Mouse (Mus musculus): ENCODE results near the gene Car6. TPM values are rescaled to one million over a fixed set of nuclear protein-coding genes. Genes with fewer than 3 reads are reported as not detected.

Gene Car6
- total and polyA plus RNA-seq, 2 experiments from 2014 or later = not detected

- Histone ChIP-seq H3K4me3 (ENCODE audit: low read depth, low read length) (peak overlapping the region; percentile 21), H3K4me2 (ENCODE audit: low read depth) (peak overlapping the region; percentile 41), H3K9ac (peak overlapping the region; percentile 35), H3K27me3 (ENCODE audit: insufficient read depth, low read length) (no peaks in the 10 kb centered on the region), H3K27ac (ENCODE audit: low read depth, low read length) (no peak overlapping the region), H3K9me3 (ENCODE audit: low read length) (no peaks in the 10 kb centered on the region), H3K4me1 (ENCODE audit: insufficient read depth) (no peaks in the 10 kb centered on the region), H3K36me3 (ENCODE audit: insufficient read depth) (no peaks in the 10 kb centered on the region)
- TF ChIP-seq CTCF (IDR thresholded peaks at IDR 0.05; ENCODE audit: low read depth) = no peak
- ATAC-seq (peak; percentile 89), DNase-seq (peak; percentile 85)
- WGBS = 19% methylated on average over 9 of the region's 9 CpGs
Measured at GRCm38 (mm10) chr4:150138084-150138543, 63.0 kb downstream of the Car6 start.

GRCm38 (mm10) chr4:150137368-150138083 lies 63.6 kb downstream of the Car6 start:
- 89% methylated on average over 7 of the region's 7 CpGs for WGBS
- no peak overlapping the region for H3K4me3 ChIP-seq (ENCODE audit: low read depth, low read length)
- 0 out of 2 replicates have a peak, but pooled peaks have one; percentile 2 for ATAC-seq
- no peak overlapping the region for H3K4me2 ChIP-seq (ENCODE audit: low read depth)
- no peaks in the 10 kb centered on the region for H3K4me1 ChIP-seq (ENCODE audit: insufficient read depth)
- no peak for TF ChIP-seq CTCF (IDR thresholded peaks at IDR 0.05; ENCODE audit: low read depth)
- H3K27me3 ChIP-seq (ENCODE audit: insufficient read depth, low read length) = no peaks in the 10 kb centered on the region
- no peak for DNase-seq
- H3K27ac ChIP-seq (ENCODE audit: low read depth, low read length) = no peak overlapping the region
- H3K9ac ChIP-seq = no peak overlapping the region
- H3K36me3 ChIP-seq (ENCODE audit: insufficient read depth) = no peaks in the 10 kb centered on the region
- no peaks in the 10 kb centered on the region for H3K9me3 ChIP-seq (ENCODE audit: low read length)

Other genes starting within 250 kb of the Car6 start
- 7.1 and 7.3 TPM in 2 replicates for gene Spsb1, start 246.3 kb downstream of the Car6 start, total RNA-seq (2014; rRNA removed)
- 5.8 and 6.2 TPM in 2 replicates for gene Spsb1, start 246.3 kb downstream of the Car6 start, polyA plus RNA-seq (2015; fragmentation: Nextera tagmentation; extraction: Ambion mirVana)
- gene H6pd, start 192.3 kb downstream of the Car6 start, total RNA-seq (2014; rRNA removed) = 6.5 and 8.4 TPM in 2 replicates
- gene H6pd, start 192.3 kb downstream of the Car6 start, polyA plus RNA-seq (2015; fragmentation: Nextera tagmentation; extraction: Ambion mirVana) = 1.7 and 3.1 TPM in 2 replicates
- gene Gpr157, start 114.0 kb downstream of the Car6 start, total RNA-seq (2014; rRNA removed) = 1.3 and 1.8 TPM in 2 replicates
- gene Gpr157, start 114.0 kb downstream of the Car6 start, polyA plus RNA-seq (2015; fragmentation: Nextera tagmentation; extraction: Ambion mirVana) = 0.31 TPM in 2 replicates
- 1.8 and 3.4 TPM in 2 replicates for gene Slc2a5, start 82.0 kb downstream of the Car6 start, total RNA-seq (2014; rRNA removed)
- gene Slc2a5, start 82.0 kb downstream of the Car6 start, polyA plus RNA-seq (2015; fragmentation: Nextera tagmentation; extraction: Ambion mirVana) = 1.4 and 3.2 TPM in 2 replicates
- gene Slc2a7, start 52.4 kb downstream of the Car6 start, total RNA-seq (2014; rRNA removed) = not detected in 2 replicates
- gene Slc2a7, start 52.4 kb downstream of the Car6 start, polyA plus RNA-seq (2015; fragmentation: Nextera tagmentation; extraction: Ambion mirVana) = not detected in 2 replicates
- 283 and 328 TPM in 2 replicates for gene Eno1, start 35.4 kb upstream of the Car6 start, total RNA-seq (2014; rRNA removed)
- 856 and 963 TPM in 2 replicates for gene Eno1, start 35.4 kb upstream of the Car6 start, polyA plus RNA-seq (2015; fragmentation: Nextera tagmentation; extraction: Ambion mirVana)
- 30.5 and 31.3 TPM in 2 replicates for gene Rere, start 80.3 kb upstream of the Car6 start, total RNA-seq (2014; rRNA removed)
- gene Rere, start 80.3 kb upstream of the Car6 start, polyA plus RNA-seq (2015; fragmentation: Nextera tagmentation; extraction: Ambion mirVana) = 14.8 and 18.9 TPM in 2 replicates

Measured in forebrain, postnatal 0 days (tissue).